Mouse (Mus musculus): ENCODE data around the gene Nat8f2. TPM values are rescaled to one million over a fixed set of nuclear protein-coding genes. Genes with fewer than 3 reads are reported as not detected.
"Not testable (repeated sequence)": the region's sequence is repeated elsewhere in the genome, so short reads cannot be mapped to it uniquely, and the experiment has no call there.

Nat8f2 gene
- polyA plus RNA-seq, 1 experiment from 2014 or later = not detected

GRCm38 (mm10) chr6:85856194-85856678 is 12.7 kb downstream of the Nat8f2 start:
- no peaks in the 10 kb centered on the region for H3K36me3 ChIP-seq (ENCODE audit: control insufficient read depth, insufficient read depth, low read length)
- H3K27me3 ChIP-seq (ENCODE audit: control insufficient read depth, insufficient read depth, low read length) = no peaks in the 10 kb centered on the region
- H3K4me1 ChIP-seq (ENCODE audit: control insufficient read depth, insufficient read depth, low read length) = no peaks in the 10 kb centered on the region
- no peaks in the 10 kb centered on the region for H3K9me3 ChIP-seq (ENCODE audit: control insufficient read depth, low read length)
- no peak overlapping the region for H3K27ac ChIP-seq (replicated peaks; ENCODE audit: low read depth, low read length)
- 81% methylated on average over 1 of the region's 1 CpGs for WGBS
- H3K4me3 ChIP-seq (ENCODE audit: low read depth, low read length) = no peak overlapping the region
- no peak overlapping the region for H3K9ac ChIP-seq (ENCODE audit: low read length)
- H3K4me2 ChIP-seq (ENCODE audit: low read depth, severe bottlenecking) = no peak overlapping the region
- DNase-seq (ENCODE audit: low spot score) (no peak), ATAC-seq (ENCODE audit: insufficient number of reproducible peaks, low FRiP score, low TSS enrichment, low read depth) (no peak)

- H3K4me1 ChIP-seq (ENCODE audit: control insufficient read depth, insufficient read depth, low read length) = no peaks in the 10 kb centered on the region
- no peaks in the 10 kb centered on the region for H3K9me3 ChIP-seq (ENCODE audit: control insufficient read depth, low read length)
- no peaks in the 10 kb centered on the region for H3K27me3 ChIP-seq (ENCODE audit: control insufficient read depth, insufficient read depth, low read length)
- ATAC-seq (ENCODE audit: insufficient number of reproducible peaks, low FRiP score, low TSS enrichment, low read depth) (no peak), DNase-seq (ENCODE audit: low spot score) (no peak)
- no peak overlapping the region for H3K4me3 ChIP-seq (ENCODE audit: low read depth, low read length)
- no peaks in the 10 kb centered on the region for H3K36me3 ChIP-seq (ENCODE audit: control insufficient read depth, insufficient read depth, low read length)
- WGBS = 86% methylated on average over 3 of the region's 3 CpGs
- no peak overlapping the region for H3K27ac ChIP-seq (replicated peaks; ENCODE audit: low read depth, low read length)
- H3K9ac ChIP-seq (ENCODE audit: low read length) = no peak overlapping the region
- H3K4me2 ChIP-seq (ENCODE audit: low read depth, severe bottlenecking) = no peak overlapping the region
Measured at GRCm38 (mm10) chr6:85853481-85853880, 15.5 kb downstream of the Nat8f2 start.

- no peaks in the 10 kb centered on the region for H3K9me3 ChIP-seq (ENCODE audit: control insufficient read depth, low read length)
- no peak overlapping the region for H3K4me2 ChIP-seq (ENCODE audit: low read depth, severe bottlenecking)
- ATAC-seq (ENCODE audit: insufficient number of reproducible peaks, low FRiP score, low TSS enrichment, low read depth) = no peak
- H3K4me3 ChIP-seq (ENCODE audit: low read depth, low read length) = no peak overlapping the region
- no peaks in the 10 kb centered on the region for H3K27me3 ChIP-seq (ENCODE audit: control insufficient read depth, insufficient read depth, low read length)
- no peaks in the 10 kb centered on the region for H3K36me3 ChIP-seq (ENCODE audit: control insufficient read depth, insufficient read depth, low read length)
- DNase-seq (ENCODE audit: low spot score) = no peak
- H3K9ac ChIP-seq (ENCODE audit: low read length) = no peak overlapping the region
- 90% methylated on average over 7 of the region's 7 CpGs for WGBS
- no peaks in the 10 kb centered on the region for H3K4me1 ChIP-seq (ENCODE audit: control insufficient read depth, insufficient read depth, low read length)
- H3K27ac ChIP-seq (replicated peaks; ENCODE audit: low read depth, low read length) = no peak overlapping the region
Measured at GRCm38 (mm10) chr6:85851062-85851773, 17.7 kb downstream of the Nat8f2 start.

- Histone ChIP-seq H3K4me3 (ENCODE audit: low read depth, low read length) (no peak overlapping the region), H3K9ac (ENCODE audit: low read length) (no peak overlapping the region), H3K4me2 (ENCODE audit: low read depth, severe bottlenecking) (no peak overlapping the region), H3K9me3 (ENCODE audit: control insufficient read depth, low read length) (no peaks in the 10 kb centered on the region), H3K4me1 (ENCODE audit: control insufficient read depth, insufficient read depth, low read length) (no peaks in the 10 kb centered on the region), H3K27ac (replicated peaks; ENCODE audit: low read depth, low read length) (no peak overlapping the region), H3K36me3 (ENCODE audit: control insufficient read depth, insufficient read depth, low read length) (no peaks in the 10 kb centered on the region), H3K27me3 (ENCODE audit: control insufficient read depth, insufficient read depth, low read length) (no peaks in the 10 kb centered on the region)
- 62% methylated on average over 2 of the region's 2 CpGs for WGBS
- ATAC-seq (ENCODE audit: insufficient number of reproducible peaks, low FRiP score, low TSS enrichment, low read depth) (no peak), DNase-seq (ENCODE audit: low spot score) (no peak)
Measured at GRCm38 (mm10) chr6:85849240-85849639, 19.7 kb downstream of the Nat8f2 start.

- no peak for DNase-seq (ENCODE audit: low spot score)
- no peak overlapping the region for H3K27ac ChIP-seq (replicated peaks; ENCODE audit: low read depth, low read length)
- ATAC-seq (ENCODE audit: insufficient number of reproducible peaks, low FRiP score, low TSS enrichment, low read depth) = no peak
- no peaks in the 10 kb centered on the region for H3K27me3 ChIP-seq (ENCODE audit: control insufficient read depth, insufficient read depth, low read length)
- 85% methylated on average over 4 of the region's 4 CpGs for WGBS
- H3K9ac ChIP-seq (ENCODE audit: low read length) = no peak overlapping the region
- H3K4me2 ChIP-seq (ENCODE audit: low read depth, severe bottlenecking) = no peak overlapping the region
- no peaks in the 10 kb centered on the region for H3K36me3 ChIP-seq (ENCODE audit: control insufficient read depth, insufficient read depth, low read length)
- H3K9me3 ChIP-seq (ENCODE audit: control insufficient read depth, low read length) = no peaks in the 10 kb centered on the region
- H3K4me3 ChIP-seq (ENCODE audit: low read depth, low read length) = no peak overlapping the region
- H3K4me1 ChIP-seq (ENCODE audit: control insufficient read depth, insufficient read depth, low read length) = no peaks in the 10 kb centered on the region
Measured at GRCm38 (mm10) chr6:85848140-85848539, 20.8 kb downstream of the Nat8f2 start.

- 68% methylated on average over 1 of the region's 1 CpGs for WGBS
Measured at GRCm38 (mm10) chr6:85846921-85847320, 22.0 kb downstream of the Nat8f2 start.

GRCm38 (mm10) chr6:85843677-85844458 is 25.1 kb downstream of the Nat8f2 start:
- H3K4me1 ChIP-seq (ENCODE audit: control insufficient read depth, insufficient read depth, low read length) = not testable (repeated sequence)

More at GRCm38 (mm10) chr6:85846921-85847320, 22.0 kb downstream of the Nat8f2 start:
- no peak overlapping the region for H3K9ac ChIP-seq (ENCODE audit: low read length)
- H3K4me2 ChIP-seq (ENCODE audit: low read depth, severe bottlenecking) = no peak overlapping the region
- H3K27ac ChIP-seq (replicated peaks; ENCODE audit: low read depth, low read length) = no peak overlapping the region
- no peaks in the 10 kb centered on the region for H3K9me3 ChIP-seq (ENCODE audit: control insufficient read depth, low read length)
- DNase-seq (ENCODE audit: low spot score) (no peak), ATAC-seq (ENCODE audit: insufficient number of reproducible peaks, low FRiP score, low TSS enrichment, low read depth) (no peak)
- H3K4me1 ChIP-seq (ENCODE audit: control insufficient read depth, insufficient read depth, low read length) = no peaks in the 10 kb centered on the region
- H3K36me3 ChIP-seq (ENCODE audit: control insufficient read depth, insufficient read depth, low read length) = no peaks in the 10 kb centered on the region
- no peak overlapping the region for H3K4me3 ChIP-seq (ENCODE audit: low read depth, low read length)
- H3K27me3 ChIP-seq (ENCODE audit: control insufficient read depth, insufficient read depth, low read length) = no peaks in the 10 kb centered on the region

GRCm38 (mm10) chr6:85839982-85840381 is 29.0 kb downstream of the Nat8f2 start:
- Histone ChIP-seq H3K4me3 (ENCODE audit: low read depth, low read length) (no peak overlapping the region), H3K27ac (replicated peaks; ENCODE audit: low read depth, low read length) (no peak overlapping the region), H3K9ac (ENCODE audit: low read length) (no peak overlapping the region), H3K9me3 (ENCODE audit: control insufficient read depth, low read length) (no peaks in the 10 kb centered on the region), H3K27me3 (ENCODE audit: control insufficient read depth, insufficient read depth, low read length) (no peaks in the 10 kb centered on the region), H3K4me2 (ENCODE audit: low read depth, severe bottlenecking) (no peak overlapping the region), H3K36me3 (ENCODE audit: control insufficient read depth, insufficient read depth, low read length) (no peaks in the 10 kb centered on the region), H3K4me1 (ENCODE audit: control insufficient read depth, insufficient read depth, low read length) (no peaks in the 10 kb centered on the region)
- no peak for ATAC-seq (ENCODE audit: insufficient number of reproducible peaks, low FRiP score, low TSS enrichment, low read depth)
- 62% methylated on average over 4 of the region's 4 CpGs for WGBS
- DNase-seq (ENCODE audit: low spot score) = no peak

More at GRCm38 (mm10) chr6:85843677-85844458, 25.1 kb downstream of the Nat8f2 start:
- WGBS = 79% methylated on average over 25 of the region's 25 CpGs
- H3K9me3 ChIP-seq (ENCODE audit: control insufficient read depth, low read length); H3K4me3 ChIP-seq (ENCODE audit: low read depth, low read length); H3K4me2 ChIP-seq (ENCODE audit: low read depth, severe bottlenecking); H3K36me3 ChIP-seq (ENCODE audit: control insufficient read depth, insufficient read depth, low read length); H3K9ac ChIP-seq (ENCODE audit: low read length); DNase-seq (ENCODE audit: low spot score); H3K27ac ChIP-seq (replicated peaks; ENCODE audit: low read depth, low read length); ATAC-seq (ENCODE audit: insufficient number of reproducible peaks, low FRiP score, low TSS enrichment, low read depth); H3K27me3 ChIP-seq (ENCODE audit: control insufficient read depth, insufficient read depth, low read length): not testable (repeated sequence)
